Mouse (Mus musculus): ENCODE results near the gene Hopx.

- TF ChIP-seq CTCF (conservative IDR thresholded peaks at IDR 0.05; ENCODE audit: low read length) (no peak), POU5F1 (IDR thresholded peaks at IDR 0.05; ENCODE audit: borderline replicate concordance, low read length) (no peak), NANOG (IDR thresholded peaks at IDR 0.05; ENCODE audit: borderline replicate concordance, low read length) (no peak)
These were observed 15.5 kb upstream of the Hopx start for GRCm38 (mm10) chr5:77130310-77131020.
